Mouse (Mus musculus) T-helper 1 cell (primary cell): ENCODE measurements around the gene Agtrap.

Source experiments
- in situ Hi-C: fragments of 300-600 bp; cut with MboI, MseI; formaldehyde crosslinking; loops from one replicate; pipeline ENCODE4 v1.15.1; 2025; ENCODE audit warnings: high pct_unique_total_duplicates

Gene Agtrap

DNA sequence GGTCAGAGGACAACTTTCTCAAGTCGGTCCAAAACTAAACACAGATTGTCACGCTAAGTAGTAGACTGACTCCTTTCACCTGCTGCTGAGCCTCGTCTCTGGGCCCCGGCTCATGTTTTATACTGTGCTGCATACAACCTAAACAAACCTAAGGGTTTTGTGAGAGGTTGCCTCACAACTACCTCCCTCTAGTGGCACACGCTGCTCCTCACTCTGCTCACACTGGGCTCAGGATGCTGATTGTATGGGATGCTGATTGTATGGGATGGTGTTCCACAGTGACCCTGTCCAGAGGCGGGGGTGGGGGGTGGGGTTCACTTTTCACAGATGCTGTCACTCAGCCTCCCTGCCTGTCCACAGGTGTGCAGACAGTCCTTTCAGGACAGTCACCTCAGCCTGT, 8.6 kb downstream of the Agtrap start:
- in situ Hi-C loops = no loop called here

DNA sequence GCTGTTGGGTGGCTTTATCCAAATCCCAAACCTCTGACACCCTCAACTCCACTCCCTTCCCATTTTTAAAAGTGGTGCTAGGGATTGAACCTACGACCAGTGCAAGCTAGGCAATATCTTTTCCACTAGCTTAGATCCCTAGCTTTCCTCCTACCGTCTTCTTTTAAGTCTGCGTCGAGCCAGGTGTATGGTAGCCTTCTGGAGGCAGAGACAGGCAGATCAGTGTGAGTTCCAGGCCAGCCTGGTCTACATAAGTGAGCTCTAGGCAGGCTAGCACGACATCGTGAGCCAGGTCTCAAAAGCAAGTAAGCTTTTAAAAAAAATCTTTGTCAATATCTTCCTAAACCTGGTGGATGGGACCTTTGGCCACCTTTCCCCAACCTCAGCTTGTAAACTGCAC, 11.9 kb downstream of the Agtrap start:
- in situ Hi-C loops = no loop called here

- in situ Hi-C loops = no loop called here
These were observed 12.6 kb downstream of the Agtrap start for GRCm38 (mm10) chr4:148075259-148075658.

DNA sequence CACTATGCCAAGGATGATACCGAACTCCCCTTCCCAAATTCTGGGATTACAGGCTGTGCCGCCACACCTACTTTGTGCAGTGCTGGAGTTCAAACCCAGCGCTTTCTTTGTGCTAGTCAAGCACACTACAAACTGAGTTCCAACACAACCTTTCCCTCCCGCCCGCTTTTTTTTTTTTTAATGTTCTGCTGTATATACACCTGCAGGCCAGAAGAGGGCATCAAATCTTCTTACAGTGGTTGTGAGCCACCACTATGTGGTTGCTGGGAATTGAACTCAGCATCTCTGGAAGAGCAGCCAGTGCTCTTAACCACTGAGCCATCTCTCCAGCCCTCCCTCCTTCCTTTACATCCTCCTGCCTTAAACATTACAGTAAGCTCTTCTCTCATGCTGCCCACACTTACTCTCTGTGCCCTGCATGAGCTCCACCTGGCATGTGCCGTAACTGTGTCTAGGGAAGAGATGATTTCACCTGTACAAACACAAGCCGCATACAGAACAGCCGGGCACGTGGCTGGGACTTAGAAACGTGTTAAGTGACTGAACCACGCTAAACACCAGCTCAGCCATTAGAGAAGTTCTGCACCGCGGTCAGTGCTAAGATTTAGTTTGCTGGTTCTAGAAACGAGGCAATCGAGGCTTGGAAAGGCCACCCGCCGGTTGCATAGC, 13.2 kb downstream of the Agtrap start:
- in situ Hi-C loops = no loop called here

DNA sequence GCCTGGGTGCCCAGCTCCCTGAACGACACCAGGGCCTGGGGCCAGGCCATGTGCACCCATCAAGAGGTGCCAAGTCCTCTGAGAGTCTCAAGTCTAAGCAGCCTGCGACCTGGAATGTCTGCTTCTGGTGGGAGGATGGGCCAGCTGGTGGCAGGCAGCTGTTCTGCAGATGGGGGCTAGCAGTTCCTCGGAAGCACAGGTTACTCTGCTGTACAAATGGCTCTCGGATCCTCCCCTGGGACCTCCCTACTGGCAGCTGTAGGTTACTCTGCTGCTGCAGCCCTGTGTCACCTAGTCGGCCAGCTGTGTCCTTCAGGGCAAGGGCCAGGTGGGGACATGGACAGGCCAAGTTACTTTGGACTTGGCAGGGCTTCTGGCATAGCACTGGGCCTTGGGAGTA, 16.3 kb downstream of the Agtrap start:
- in situ Hi-C loops = no loop called here

DNA sequence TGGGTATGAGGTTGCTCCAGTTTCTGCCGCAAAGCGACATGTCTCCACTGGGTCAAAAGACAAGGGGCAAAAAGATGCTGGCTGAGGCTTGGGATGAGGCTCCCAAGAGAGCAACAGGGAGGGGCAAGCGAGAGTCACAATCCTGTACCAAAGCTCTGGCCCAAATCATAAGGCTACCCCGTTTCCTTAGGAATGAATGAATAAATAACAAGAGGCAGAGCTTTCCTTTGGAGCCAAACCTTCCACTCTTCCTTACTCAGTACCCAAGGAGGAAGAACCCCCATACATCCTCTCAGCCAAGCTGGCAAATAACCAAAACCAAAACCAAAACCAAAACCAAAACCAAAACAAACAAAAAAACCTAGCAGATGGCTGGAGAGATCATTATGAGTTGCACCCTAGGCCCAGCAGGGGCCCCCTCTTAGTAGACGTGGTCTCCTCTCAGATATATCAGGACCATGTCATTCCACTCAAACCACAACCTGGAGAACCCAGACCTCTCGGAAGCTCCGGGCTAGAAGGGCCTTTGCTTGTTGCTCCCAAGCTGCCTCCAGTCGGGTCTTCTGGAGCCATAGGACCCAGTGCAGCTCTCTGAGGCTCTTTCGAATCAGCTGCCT, 18.1 kb downstream of the Agtrap start:
- in situ Hi-C loops = no loop called here

DNA sequence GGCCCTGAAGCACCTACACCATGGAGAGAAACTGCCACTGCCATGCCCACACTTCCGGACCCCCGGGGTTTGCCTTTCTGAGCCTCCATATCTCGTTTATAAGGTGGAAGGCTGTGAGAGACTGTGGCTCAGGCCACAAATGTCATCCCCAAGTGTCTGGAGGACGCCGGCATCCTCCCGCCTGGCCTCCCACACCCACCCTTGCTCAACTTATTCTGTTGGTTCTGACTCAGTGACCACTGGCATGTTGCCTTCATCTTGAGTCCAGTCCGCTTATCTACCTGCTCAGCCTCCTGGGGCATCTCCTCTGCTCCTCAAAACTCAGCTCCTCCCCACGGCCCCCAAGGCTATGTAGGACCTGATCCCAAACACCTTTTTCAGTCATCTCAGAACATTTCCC, 20.5 kb downstream of the Agtrap start:
- in situ Hi-C loops = no loop called here

GRCm38 (mm10) chr4:148066401-148066744, 21.5 kb downstream of the Agtrap start:
- in situ Hi-C loops = no loop called here

DNA sequence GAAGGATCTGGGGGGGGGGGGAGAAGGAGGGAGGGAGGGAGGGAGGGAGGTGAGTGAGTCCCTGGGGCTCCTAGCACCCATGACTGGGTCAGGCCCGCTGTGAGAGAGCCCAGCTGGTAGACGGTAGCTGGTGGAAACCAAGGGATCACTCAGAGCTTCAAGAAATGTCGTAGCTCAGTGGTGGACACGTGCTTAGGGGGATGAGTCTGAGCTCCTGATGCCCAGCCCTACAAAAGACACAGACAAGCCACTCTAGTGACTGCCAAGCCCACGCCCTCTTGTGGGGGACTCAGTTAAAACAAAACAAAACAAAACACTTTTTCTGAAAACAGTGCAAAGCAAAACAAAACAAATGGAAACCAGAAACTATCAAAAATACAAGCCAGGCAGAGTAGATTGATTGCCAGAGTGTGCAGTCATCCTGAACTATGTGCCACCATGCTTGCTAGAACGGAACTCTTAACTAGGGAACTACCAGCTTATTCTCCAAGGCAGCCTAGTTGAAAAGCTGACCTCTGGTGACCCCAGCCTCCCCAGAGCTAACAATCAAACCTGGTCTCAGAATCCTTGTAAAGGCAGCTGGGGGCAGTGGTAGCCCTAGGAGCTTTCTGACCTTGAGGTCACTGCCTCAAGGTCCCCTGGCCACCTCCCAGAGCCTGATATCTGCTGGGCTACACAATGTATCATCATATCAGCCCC, 22.0 kb downstream of the Agtrap start:
- in situ Hi-C loops = no loop called here

DNA sequence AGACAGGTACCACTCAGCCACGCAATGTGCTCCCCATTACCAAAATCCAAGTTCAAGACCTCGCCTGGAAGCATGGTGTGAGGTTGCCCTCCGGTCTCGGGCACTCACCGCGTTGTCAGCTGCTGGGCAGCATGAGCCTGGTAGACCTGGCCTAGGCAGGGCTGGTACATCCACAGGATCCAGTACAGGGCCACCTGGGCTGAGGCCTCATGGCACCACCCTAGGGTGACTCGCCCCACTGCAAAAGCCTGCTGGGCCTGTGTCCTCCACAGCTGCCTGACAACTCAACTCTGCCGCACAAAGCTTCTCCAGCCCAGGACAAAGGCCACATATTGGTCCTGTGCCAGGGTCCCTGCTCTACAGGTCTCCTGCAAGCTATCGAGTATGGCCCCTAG, 26.7 kb downstream of the Agtrap start:
- in situ Hi-C loops = no loop called here

DNA sequence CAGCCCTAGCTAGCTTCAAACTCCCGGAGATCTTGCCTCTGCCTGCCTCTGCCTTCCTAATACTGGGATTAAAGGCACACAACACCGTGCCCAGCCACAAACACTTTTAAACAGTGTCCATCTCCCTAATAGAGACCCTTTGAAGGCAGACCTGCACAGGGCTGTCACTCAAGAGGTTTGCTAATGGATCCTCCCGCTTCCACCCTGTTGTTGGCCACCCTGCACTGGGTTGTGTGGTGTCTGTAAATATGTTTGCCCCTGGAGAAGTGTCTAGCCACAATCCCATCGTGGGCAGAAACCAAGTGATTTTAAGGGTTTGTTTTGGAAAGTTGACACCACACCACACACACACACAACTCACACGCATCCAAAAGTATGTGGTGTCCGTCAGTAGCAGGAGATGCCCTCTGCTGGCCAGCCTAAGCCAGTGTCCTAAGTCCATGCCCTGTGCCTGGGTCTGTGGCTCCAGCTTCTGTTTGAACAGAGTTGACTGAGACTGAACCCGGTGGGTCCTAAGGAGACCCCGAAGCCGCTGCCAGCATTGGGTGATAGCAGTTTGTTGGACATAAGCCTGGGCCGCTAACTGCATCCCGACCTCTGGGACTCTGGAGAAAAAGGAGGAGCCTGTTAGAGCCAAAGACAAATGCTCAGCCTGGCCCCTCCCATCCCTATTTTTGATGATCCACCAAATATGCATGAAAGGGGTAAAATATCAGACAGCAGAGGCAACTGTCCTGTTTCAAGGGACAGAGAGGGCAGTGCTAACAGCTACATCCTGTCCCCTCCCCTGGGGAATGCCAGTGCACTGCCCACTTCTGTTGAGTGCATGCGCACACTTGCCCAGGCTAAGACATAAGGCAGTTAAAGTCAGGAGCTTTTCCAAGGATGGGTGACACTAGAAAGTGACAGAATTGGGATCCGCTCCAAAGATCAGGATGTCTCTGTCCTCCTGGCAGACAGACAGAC, 27.4 kb downstream of the Agtrap start:
- in situ Hi-C loops = no loop called here

GRCm38 (mm10) chr4:148058993-148059392, 28.8 kb downstream of the Agtrap start:
- in situ Hi-C loops = no loop called here

DNA sequence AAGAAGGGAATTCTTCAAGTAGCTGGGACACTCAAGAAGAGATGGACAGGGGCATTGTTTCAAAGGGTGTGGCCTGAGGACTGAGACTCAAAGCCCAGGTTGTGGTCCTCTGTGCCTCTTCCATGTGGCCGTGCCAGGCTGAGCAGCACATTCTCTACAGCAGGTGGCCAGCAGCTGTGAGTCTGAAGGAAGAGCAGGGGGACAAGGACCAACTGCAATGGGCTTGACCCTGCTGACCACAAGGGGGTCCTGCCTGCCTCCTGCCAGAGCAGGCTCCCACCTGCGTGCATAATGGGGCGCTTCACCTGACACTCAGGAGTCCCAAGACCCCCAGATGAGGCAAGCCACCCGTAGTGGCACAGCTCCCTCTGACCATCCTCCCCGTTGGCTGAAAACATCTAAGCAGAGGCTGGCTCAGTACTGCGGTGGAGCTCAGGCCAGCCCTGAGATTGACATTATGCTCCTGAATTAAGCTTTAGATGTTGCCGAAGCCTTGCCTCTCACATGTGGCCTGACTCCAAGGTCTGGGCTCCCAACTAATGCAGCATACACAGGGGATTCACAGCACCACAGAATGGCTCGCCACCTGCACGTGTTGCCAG, 29.5 kb downstream of the Agtrap start:
- in situ Hi-C loops = no loop called here

DNA sequence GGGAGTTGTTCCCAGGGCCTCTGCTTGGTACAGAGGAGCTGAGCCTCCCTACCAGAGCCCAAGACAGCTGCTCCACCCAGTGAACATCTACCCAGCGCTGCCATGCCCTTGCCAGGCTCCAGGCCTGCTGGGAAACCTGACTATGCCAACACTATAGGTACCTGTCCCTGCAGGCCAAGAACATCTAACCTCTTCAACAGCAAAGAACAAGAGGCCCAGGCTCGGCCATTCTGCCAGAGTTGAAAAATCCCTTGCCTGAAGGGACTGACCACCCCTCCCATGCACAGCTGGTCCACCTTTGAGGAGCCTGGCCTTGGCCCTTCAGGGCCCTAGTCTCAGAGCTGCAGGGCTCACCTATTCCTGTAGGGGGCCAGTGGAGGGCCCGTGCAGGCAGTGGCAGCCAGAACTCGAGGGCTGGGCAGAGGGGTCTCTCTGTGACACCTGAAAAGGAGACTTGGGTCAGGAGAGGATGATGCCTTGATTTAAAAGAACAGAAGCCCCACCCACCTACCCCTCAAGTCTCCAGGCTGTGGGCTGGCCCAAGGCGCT, 30.1 kb downstream of the Agtrap start:
- in situ Hi-C loops = no loop called here

- in situ Hi-C loops = no loop called here
These were observed 31.0 kb downstream of the Agtrap start for GRCm38 (mm10) chr4:148056801-148057200.

GRCm38 (mm10) chr4:148056246-148056645, 31.6 kb downstream of the Agtrap start:
- in situ Hi-C loops = no loop called here

DNA sequence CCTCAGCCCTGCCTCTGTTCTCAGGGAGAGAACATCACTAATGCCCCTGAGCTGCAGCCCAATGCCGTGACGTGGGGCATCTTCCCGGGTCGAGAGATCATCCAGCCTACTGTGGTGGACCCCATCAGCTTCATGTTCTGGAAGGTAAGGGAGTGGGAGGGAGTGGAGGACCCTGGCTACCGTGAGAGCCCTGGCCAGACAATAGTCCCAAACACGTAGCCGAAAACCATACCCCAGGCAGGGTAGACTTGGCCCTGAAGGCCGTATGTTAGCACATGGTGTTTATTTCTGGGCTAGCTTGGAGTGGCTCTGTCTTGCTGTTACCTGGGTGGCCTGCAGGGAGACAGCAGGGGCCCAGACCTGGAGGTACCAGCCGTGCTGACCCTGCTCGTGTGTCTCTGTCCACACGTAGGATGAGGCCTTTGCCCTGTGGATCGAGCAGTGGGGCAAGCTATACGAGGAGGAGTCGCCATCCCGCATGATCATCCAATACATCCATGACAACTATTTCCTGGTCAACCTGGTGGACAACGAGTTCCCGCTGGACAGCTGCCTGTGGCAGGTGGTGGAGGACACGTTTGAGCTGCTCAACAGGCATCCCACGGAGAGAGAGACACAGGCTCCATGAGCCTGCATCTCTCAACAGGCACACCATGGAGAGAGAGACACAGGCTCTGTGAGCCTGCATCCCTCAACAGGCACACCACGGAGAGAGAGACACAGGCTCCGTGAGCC, 32.7 kb downstream of the Agtrap start:
- in situ Hi-C loops = no loop called here

- in situ Hi-C loops = no loop called here
These were observed 34.4 kb downstream of the Agtrap start for GRCm38 (mm10) chr4:148053417-148053920.

DNA sequence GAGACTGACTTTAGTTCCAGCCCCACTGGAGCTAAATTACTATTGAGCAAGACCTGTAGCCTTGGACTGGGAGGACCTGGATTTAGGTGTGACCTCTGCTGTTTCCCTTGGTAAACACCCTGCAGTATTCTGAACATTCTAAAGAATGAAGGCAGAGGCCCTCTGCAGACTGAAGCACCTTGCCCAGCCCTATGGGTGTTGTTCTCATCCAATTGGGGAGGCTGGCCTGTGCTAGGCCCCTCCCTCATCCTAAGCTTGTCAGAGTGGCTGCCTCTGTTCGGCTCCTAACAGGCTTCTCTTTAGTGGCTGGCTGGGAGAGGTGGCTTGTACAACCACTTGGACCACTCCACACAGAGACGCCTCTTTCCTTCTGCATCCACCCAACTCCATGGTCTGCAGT, 34.9 kb downstream of the Agtrap start:
- in situ Hi-C loops = no loop called here

DNA sequence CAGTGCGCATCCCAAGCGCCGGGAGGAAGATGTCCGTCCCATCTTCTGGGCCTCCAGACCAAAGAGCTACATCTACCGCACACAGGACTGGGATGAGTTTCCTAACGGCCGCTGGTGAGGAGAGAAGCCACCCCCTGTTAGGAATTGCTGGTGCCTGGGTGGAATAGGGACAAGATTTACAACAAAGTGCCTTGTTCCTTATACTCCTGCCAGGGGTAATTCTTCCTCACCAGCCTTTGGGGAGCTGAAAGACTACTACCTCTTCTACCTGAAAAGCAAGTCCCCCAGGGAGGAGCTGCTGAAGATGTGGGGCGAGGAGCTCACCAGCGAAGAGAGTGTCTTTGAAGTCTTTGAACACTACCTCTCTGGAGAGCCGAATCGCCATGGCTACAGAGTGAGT, 35.9 kb downstream of the Agtrap start:
- in situ Hi-C loops = no loop called here
